4 mouse cellular contexts compared by ENCODE assay signal in the genomic region with DNA sequence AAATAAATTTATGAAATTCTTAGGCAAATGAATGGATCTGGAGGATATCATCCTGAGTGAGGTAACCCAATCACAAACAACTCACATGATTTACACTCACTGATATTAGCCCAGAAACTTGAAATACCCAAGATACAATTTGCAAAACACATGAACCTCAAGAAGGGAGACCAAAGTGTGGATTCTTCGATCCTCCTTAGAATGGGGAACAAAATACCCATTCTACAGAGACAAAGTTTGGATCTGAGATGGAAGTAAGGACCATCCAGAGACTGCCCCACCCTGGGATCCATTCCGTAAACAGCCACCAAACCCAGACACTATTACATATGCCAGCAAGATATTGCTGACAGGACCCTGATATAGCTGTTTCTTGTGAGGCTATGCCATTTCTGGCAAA.
A peak's percentile ranks its signal among the peaks of the same experiment; 100 is the strongest.
DNase-seq lines count a peak whose midpoint lies in the region; ATAC-seq lines count a peak whose summit lies in the region.
"Not testable (repeated sequence)": the region's sequence is repeated elsewhere in the genome, so short reads cannot be mapped to it uniquely, and the experiment has no call there.

No protein-coding gene starts in this region.

- not testable (repeated sequence) for H3K4me2 ChIP-seq in midbrain, embryonic 11.5 days

- not testable (repeated sequence) for H3K4me1 ChIP-seq in midbrain, embryonic 11.5 days (ENCODE audit: control insufficient read depth, insufficient read depth, low read length)

- ATAC-seq in midbrain, embryonic 11.5 days (ENCODE audit: low FRiP score): not testable (repeated sequence)

- not testable (repeated sequence) for H3K4me3 ChIP-seq in midbrain, embryonic 11.5 days (ENCODE audit: low read depth, low read length)

- not testable (repeated sequence) for H3K9ac ChIP-seq in midbrain, embryonic 11.5 days (ENCODE audit: low read length)

- H3K36me3 ChIP-seq in midbrain, embryonic 11.5 days (ENCODE audit: control insufficient read depth, insufficient read depth, low read length): not testable (repeated sequence)

- H3K27me3 ChIP-seq in midbrain, embryonic 11.5 days (ENCODE audit: control insufficient read depth, insufficient read depth, low read length): not testable (repeated sequence)

- 93% methylated on average over 2 of the region's 2 CpGs for WGBS in midbrain, embryonic 11.5 days

- not testable (repeated sequence) for H3K27ac ChIP-seq in midbrain, embryonic 11.5 days (ENCODE audit: low read depth, low read length)

- H3K9me3 ChIP-seq in midbrain, embryonic 11.5 days (ENCODE audit: control insufficient read depth, low read length): not testable (repeated sequence)

- peak; percentile 11 for DNase-seq in R1 (ENCODE audit: low read depth, low spot score)
- peak; percentile 34 for DNase-seq in embryo, embryonic 11 days
- DNase-seq in midbrain, embryonic 11.5 days (ENCODE audit: low spot score, missing footprints): peak; percentile 78
- DNase-seq in retina, postnatal 1 day: peak; percentile 4

Comparison
In these comparisons a context has a peak if more than half of its experiments do, and no peak if none do; other contexts are left out.
1. DNase-seq: peak in every context shown above with its lines; median percentile 78 in midbrain, embryonic 11.5 days; 34 in embryo, embryonic 11 days; 11 in R1; 4 in retina, postnatal 1 day.